Mouse (Mus musculus): ENCODE results near the gene Dennd5b. TPM values are rescaled to one million over a fixed set of nuclear protein-coding genes. Genes with fewer than 3 reads are reported as not detected.
A peak's percentile ranks its signal among the peaks of the same experiment; 100 is the strongest.

Gene Dennd5b
- total and polyA plus RNA-seq, 3 experiments: 0.65 to 1.3 TPM; not detected in 1

DNA sequence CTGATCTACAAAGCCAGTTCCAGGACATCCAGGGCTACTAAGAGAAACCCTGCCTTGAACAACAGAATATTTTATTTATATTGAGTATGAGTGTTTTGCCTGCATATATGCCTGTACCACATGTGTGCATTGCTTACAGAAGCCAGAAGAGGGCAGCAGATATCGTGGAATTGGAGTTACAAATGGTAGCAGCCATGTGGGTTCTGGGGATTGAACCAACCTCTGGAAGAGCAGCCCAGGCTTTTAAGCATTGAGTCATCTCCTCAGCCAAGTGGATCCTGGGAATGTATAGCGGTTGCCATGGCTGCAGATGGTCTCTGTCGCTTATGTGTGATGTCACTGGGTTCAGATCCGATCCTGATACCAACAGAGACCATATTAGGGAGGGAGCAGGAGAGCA, 25.2 kb upstream of the Dennd5b start:
- peaks cover 0 to 4% of the 10 kb centered on the region in 2 experiments; a peak in 2 of 4 replicates for H3K36me3 ChIP-seq (ENCODE audit: control insufficient read depth in 1 of 2, insufficient read depth in 2 of 2, low read length in 2 of 2)
- H3K27ac ChIP-seq (ENCODE audit: control insufficient read depth, low read depth, low read length): no peak overlapping the region
- H3K9me3 ChIP-seq (replicated peaks; ENCODE audit: insufficient read depth, low read length): no peaks in the 10 kb centered on the region
- peaks cover 2 to 12% of the 10 kb centered on the region in 2 experiments for H3K4me1 ChIP-seq (ENCODE audit: control insufficient read depth in 1 of 2, insufficient read depth in 2 of 2, low read length in 2 of 2)
- no peak overlapping the region for H3K4me3 ChIP-seq (ENCODE audit: control insufficient read depth in 1 of 2, insufficient read depth in 1 of 2, low read depth in 2 of 2, low read length in 2 of 2)
- H3K79me2 ChIP-seq (ENCODE audit: control insufficient read depth, insufficient read depth, low read length, poor library complexity): no peaks in the 10 kb centered on the region
- DNase-seq (ENCODE audit: low read depth, low spot score): peak; percentile 83
- H3K27me3 ChIP-seq (ENCODE audit: control insufficient read depth in 1 of 2, insufficient read depth in 2 of 2, low read length in 2 of 2): no peaks in the 10 kb centered on the region
- TF ChIP-seq ETS1 (IDR thresholded peaks at IDR 0.05; ENCODE audit: low read depth, low read length): no peak
- no peak for TF ChIP-seq POLR2AphosphoS2 (IDR thresholded peaks at IDR 0.05; ENCODE audit: low read length)
- TF ChIP-seq MAX (IDR thresholded peaks at IDR 0.05; ENCODE audit: low read length): no peak
- peak; percentile 91 for TF ChIP-seq ZC3H11A (IDR thresholded peaks at IDR 0.05; ENCODE audit: low read depth, low read length)
- no peak for TF ChIP-seq KAT2A (conservative IDR thresholded peaks at IDR 0.05; ENCODE audit: low read depth, low read length)
- no peak for TF ChIP-seq JUND (IDR thresholded peaks at IDR 0.05; ENCODE audit: low read depth, low read length)
- TF ChIP-seq MYC (IDR thresholded peaks at IDR 0.05; ENCODE audit: low read depth, low read length): peak; percentile 91
- TF ChIP-seq CTCF (IDR thresholded peaks at IDR 0.05 in 2 of 3, conservative IDR thresholded peaks at IDR 0.05 in 1 of 3; ENCODE audit: control insufficient read depth in 1 of 3, insufficient read depth in 1 of 3, low read depth in 2 of 3, low read length in 3 of 3, poor library complexity in 1 of 3, severe bottlenecking in 1 of 3): peak; percentile 66 to 87 (median 67)
- peak; percentile 90 for TF ChIP-seq RAD21 (IDR thresholded peaks at IDR 0.05; ENCODE audit: low read depth, low read length)
- TF ChIP-seq SMC3 (IDR thresholded peaks at IDR 0.05; ENCODE audit: low read depth, low read length): peak; percentile 89
- no peak overlapping the region for H3K9ac ChIP-seq (ENCODE audit: control insufficient read depth, low read depth, low read length, poor library complexity, severe bottlenecking)

- DNase-seq (ENCODE audit: low read depth, low spot score): no peak
- no peak overlapping the region for H3K9ac ChIP-seq (ENCODE audit: control insufficient read depth, low read depth, low read length, poor library complexity, severe bottlenecking)
- H3K79me2 ChIP-seq (ENCODE audit: control insufficient read depth, insufficient read depth, low read length, poor library complexity): no peaks in the 10 kb centered on the region
- no peak overlapping the region for H3K4me3 ChIP-seq (ENCODE audit: control insufficient read depth in 1 of 2, insufficient read depth in 1 of 2, low read depth in 2 of 2, low read length in 2 of 2)
- no peaks in the 10 kb centered on the region for H3K9me3 ChIP-seq (replicated peaks; ENCODE audit: insufficient read depth, low read length)
- H3K4me1 ChIP-seq (ENCODE audit: control insufficient read depth in 1 of 2, insufficient read depth in 2 of 2, low read length in 2 of 2): peaks cover 2 to 12% of the 10 kb centered on the region in 2 experiments
- no peak for TF ChIP-seq MEF2A (IDR thresholded peaks at IDR 0.05; ENCODE audit: extremely low read depth, insufficient replicate concordance, low read depth, low read length, poor library complexity, severe bottlenecking)
- no peak for TF ChIP-seq MXI1 (IDR thresholded peaks at IDR 0.05; ENCODE audit: low read depth, low read length)
- TF ChIP-seq USF2 (IDR thresholded peaks at IDR 0.05; ENCODE audit: borderline replicate concordance in 1 of 2, insufficient read depth in 1 of 2, low read depth in 1 of 2, low read length in 2 of 2): no peak
- TF ChIP-seq MAFK (IDR thresholded peaks at IDR 0.05; ENCODE audit: borderline replicate concordance, low read depth, low read length): no peak
- TF ChIP-seq BHLHE40 (IDR thresholded peaks at IDR 0.05; ENCODE audit: borderline replicate concordance, low read depth, low read length): no peak
- no peak for TF ChIP-seq ZMIZ1 (IDR thresholded peaks at IDR 0.05; ENCODE audit: low read depth, low read length)
- TF ChIP-seq MAX (IDR thresholded peaks at IDR 0.05; ENCODE audit: low read length): no peak
- no peaks in the 10 kb centered on the region; a peak in 1 of 4 replicates for H3K27me3 ChIP-seq (ENCODE audit: control insufficient read depth in 1 of 2, insufficient read depth in 2 of 2, low read length in 2 of 2)
- peaks cover 0 to 4% of the 10 kb centered on the region in 2 experiments; a peak in 2 of 4 replicates for H3K36me3 ChIP-seq (ENCODE audit: control insufficient read depth in 1 of 2, insufficient read depth in 2 of 2, low read length in 2 of 2)
- no peak overlapping the region for H3K27ac ChIP-seq (ENCODE audit: control insufficient read depth, low read depth, low read length)
Measured at GRCm38 (mm10) chr6:149123042-149123441, 21.6 kb upstream of the Dennd5b start.

Measured in MEL (cell line).